Mouse (Mus musculus): ENCODE results near the gene Nos1ap. TPM values are rescaled to one million over a fixed set of nuclear protein-coding genes. Genes with fewer than 3 reads are reported as not detected.

Nos1ap gene
- polyA plus RNA-seq, 1 experiment: 50.1 TPM

DNA sequence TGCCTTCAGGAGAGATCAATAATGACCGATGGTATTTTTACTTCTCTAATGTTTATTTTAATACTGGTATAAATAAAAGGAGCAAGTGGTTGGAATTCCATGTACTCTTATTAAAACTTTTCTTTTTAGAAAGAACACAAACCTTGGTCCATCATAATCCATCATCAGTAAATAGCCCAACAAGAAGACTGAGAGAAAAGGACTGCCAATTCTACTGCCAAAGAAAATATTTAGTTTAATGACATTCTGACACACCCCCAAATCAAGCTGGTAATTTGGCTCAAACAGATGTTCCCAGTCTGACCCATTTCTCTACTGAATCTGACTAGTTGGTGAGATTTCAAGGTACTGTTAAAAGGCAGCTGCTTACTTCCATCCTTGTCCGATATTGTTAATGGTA, 161.5 kb downstream of the Nos1ap start:
- H3K27me3 ChIP-seq (ENCODE audit: control insufficient read depth, insufficient read depth, low read length): no peaks in the 10 kb centered on the region
- no peak for DNase-seq
- no peak overlapping the region for H3K27ac ChIP-seq (ENCODE audit: insufficient read depth, low read length)
- WGBS: 96% methylated on average over 2 of the region's 2 CpGs
- H3K4me3 ChIP-seq (replicated peaks; ENCODE audit: insufficient read depth, low read depth, low read length): no peak overlapping the region
- TF ChIP-seq POLR2A (IDR thresholded peaks at IDR 0.05; ENCODE audit: borderline replicate concordance, insufficient read depth, low read length) (no peak), CTCF (IDR thresholded peaks at IDR 0.05; ENCODE audit: borderline replicate concordance, insufficient read depth, low read depth, low read length) (no peak)
- peaks cover 10% of the 10 kb centered on the region for H3K4me1 ChIP-seq (ENCODE audit: control insufficient read depth, insufficient read depth, low read length)

DNA sequence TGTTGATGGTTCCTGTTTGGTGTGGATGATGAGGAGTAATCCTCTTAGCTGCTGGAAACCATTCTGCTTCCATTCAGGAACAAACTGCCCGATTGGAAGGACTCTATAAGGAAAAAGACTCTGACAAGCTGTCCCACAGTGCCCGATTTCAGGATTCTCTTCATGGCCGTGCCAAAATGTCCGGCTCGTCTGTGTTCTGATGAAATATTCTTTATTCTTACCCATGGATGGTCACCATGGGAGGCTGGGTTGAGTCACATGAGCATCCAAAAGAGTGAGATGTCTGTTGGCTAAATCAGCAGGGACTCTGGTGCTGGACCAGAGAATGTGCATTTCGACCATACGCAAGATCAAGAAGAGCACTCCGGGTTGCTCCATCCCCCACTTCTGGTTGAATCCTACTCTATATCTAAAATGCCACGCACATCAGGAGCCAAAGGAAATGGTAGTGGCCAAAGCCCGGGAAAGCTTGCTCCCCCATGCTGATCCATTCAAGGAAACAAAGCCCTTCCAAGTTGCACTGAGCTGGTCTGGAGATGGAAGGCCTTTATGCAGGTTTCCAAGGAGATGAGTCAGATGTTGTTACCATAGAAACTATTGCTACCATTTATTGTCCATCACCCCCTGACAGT, 165.3 kb downstream of the Nos1ap start:
- H3K4me3 ChIP-seq (replicated peaks; ENCODE audit: insufficient read depth, low read depth, low read length): no peak overlapping the region
- TF ChIP-seq POLR2A (IDR thresholded peaks at IDR 0.05; ENCODE audit: borderline replicate concordance, insufficient read depth, low read length) (no peak), CTCF (IDR thresholded peaks at IDR 0.05; ENCODE audit: borderline replicate concordance, insufficient read depth, low read depth, low read length) (no peak)
- H3K27me3 ChIP-seq (ENCODE audit: control insufficient read depth, insufficient read depth, low read length): no peaks in the 10 kb centered on the region
- DNase-seq: peak in 1 of 2 experiments; percentile 52
- WGBS: 10% methylated on average over 10 of the region's 10 CpGs
- H3K27ac ChIP-seq (ENCODE audit: insufficient read depth, low read length): no peak overlapping the region
- peaks cover 5% of the 10 kb centered on the region; the same call in 1 of the 2 replicates for H3K4me1 ChIP-seq (ENCODE audit: control insufficient read depth, insufficient read depth, low read length)

DNA sequence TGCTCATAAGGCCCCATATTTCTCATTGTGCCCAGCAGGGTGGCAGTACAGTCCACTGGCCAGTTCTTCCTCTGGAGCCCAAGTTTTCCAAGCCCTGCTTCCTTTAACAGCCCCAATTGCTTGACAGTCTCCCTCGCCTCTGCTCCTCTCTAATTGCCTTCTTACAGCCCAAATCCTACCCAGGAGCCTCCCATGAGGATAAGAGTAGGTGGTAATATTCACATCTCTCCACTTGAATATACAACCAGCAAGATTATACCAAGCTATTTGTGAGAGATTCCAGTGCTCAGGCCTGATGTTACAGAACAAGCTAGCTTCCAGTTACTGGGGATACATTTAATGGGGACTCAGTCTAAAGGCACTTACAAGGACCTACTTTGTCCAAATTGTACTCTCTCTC, 166.6 kb downstream of the Nos1ap start:
- 100% methylated on average over 1 of the region's 1 CpGs for WGBS
- no peak for TF ChIP-seq POLR2A (IDR thresholded peaks at IDR 0.05; ENCODE audit: borderline replicate concordance, insufficient read depth, low read length)
- TF ChIP-seq CTCF (IDR thresholded peaks at IDR 0.05; ENCODE audit: borderline replicate concordance, insufficient read depth, low read depth, low read length): no peak
- Histone ChIP-seq H3K4me3 (replicated peaks; ENCODE audit: insufficient read depth, low read depth, low read length) (no peak overlapping the region), H3K27ac (ENCODE audit: insufficient read depth, low read length) (no peak overlapping the region), H3K27me3 (ENCODE audit: control insufficient read depth, insufficient read depth, low read length) (no peaks in the 10 kb centered on the region), H3K4me1 (ENCODE audit: control insufficient read depth, insufficient read depth, low read length) (peaks cover 7% of the 10 kb centered on the region; the same call in 1 of the 2 replicates)
- DNase-seq: no peak

DNA sequence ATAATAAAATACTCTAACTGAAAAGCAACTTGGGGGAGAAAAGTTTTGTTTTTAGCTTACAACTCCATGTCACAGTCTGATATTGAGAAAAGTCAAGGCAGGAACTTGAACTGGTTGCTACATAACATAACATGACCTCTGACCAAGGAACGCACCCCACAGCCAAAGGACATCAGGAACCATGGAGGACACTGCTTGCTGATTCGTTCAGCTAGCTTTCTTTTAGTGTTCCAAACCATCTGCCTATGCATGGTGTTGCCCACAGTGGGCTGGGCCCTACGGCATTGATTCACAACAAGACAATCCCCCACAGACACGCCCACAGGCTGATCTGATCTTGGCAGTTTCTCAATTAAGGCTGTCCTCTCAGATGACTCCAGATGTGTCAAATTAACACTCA, 167.5 kb downstream of the Nos1ap start:
- Histone ChIP-seq H3K27me3 (ENCODE audit: control insufficient read depth, insufficient read depth, low read length) (no peaks in the 10 kb centered on the region), H3K27ac (ENCODE audit: insufficient read depth, low read length) (no peak overlapping the region), H3K4me1 (ENCODE audit: control insufficient read depth, insufficient read depth, low read length) (peaks cover 7% of the 10 kb centered on the region; the same call in 1 of the 2 replicates), H3K4me3 (replicated peaks; ENCODE audit: insufficient read depth, low read depth, low read length) (no peak overlapping the region)
- TF ChIP-seq POLR2A (IDR thresholded peaks at IDR 0.05; ENCODE audit: borderline replicate concordance, insufficient read depth, low read length) (no peak), CTCF (IDR thresholded peaks at IDR 0.05; ENCODE audit: borderline replicate concordance, insufficient read depth, low read depth, low read length) (no peak)
- 71% methylated on average over 4 of the region's 4 CpGs for WGBS
- DNase-seq: no peak

DNA sequence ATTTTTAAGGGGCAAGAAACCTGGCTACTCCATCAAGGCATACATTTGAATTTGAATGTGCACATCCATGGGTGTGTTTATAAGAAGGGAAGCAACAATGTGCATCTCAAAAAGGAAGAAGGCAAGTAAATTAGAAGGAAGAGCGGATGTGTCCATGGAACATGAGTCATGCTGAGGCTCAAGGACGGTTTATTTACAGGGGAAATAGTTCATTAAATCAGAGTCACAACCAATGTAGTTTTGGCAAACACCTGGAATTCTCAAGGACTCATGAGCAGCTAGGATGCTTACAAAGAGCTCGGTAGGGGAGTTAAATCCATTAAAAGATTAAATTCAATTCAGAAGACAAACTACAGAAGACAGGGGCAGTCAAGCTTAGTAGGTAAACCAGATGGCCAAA, 169.7 kb downstream of the Nos1ap start:
- Histone ChIP-seq H3K27me3 (ENCODE audit: control insufficient read depth, insufficient read depth, low read length) (no peaks in the 10 kb centered on the region), H3K4me3 (replicated peaks; ENCODE audit: insufficient read depth, low read depth, low read length) (no peak overlapping the region), H3K4me1 (ENCODE audit: control insufficient read depth, insufficient read depth, low read length) (peaks cover 7% of the 10 kb centered on the region; the same call in 1 of the 2 replicates), H3K27ac (ENCODE audit: insufficient read depth, low read length) (no peak overlapping the region)
- WGBS: 72% methylated on average over 3 of the region's 3 CpGs
- no peak for TF ChIP-seq POLR2A (IDR thresholded peaks at IDR 0.05; ENCODE audit: borderline replicate concordance, insufficient read depth, low read length)
- no peak for TF ChIP-seq CTCF (IDR thresholded peaks at IDR 0.05; ENCODE audit: borderline replicate concordance, insufficient read depth, low read depth, low read length)
- no peak for DNase-seq

DNA sequence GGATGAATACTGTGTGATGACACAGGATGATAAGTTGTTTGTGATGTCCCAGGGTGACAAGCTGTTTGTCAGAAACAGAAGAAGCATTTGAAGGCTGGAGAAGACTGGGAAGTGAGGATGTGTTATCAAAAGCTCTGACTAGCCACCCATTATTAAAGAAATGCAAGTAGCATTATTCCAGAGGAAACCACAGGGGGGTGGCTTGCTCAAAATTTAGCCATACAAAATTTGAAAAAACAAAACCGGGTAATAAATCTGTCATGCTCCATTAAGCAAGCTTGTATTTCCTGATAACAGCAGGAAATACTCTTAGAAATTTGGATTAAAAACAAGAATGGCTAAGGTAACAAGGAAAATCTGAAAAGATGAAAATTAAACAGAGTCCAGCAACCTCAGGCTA, 171.5 kb downstream of the Nos1ap start:
- no peak overlapping the region for H3K27ac ChIP-seq (ENCODE audit: insufficient read depth, low read length)
- H3K27me3 ChIP-seq (ENCODE audit: control insufficient read depth, insufficient read depth, low read length): no peaks in the 10 kb centered on the region
- peaks cover 3% of the 10 kb centered on the region; the same call in 1 of the 2 replicates for H3K4me1 ChIP-seq (ENCODE audit: control insufficient read depth, insufficient read depth, low read length)
- no peak for DNase-seq
- 7% methylated on average over 1 of the region's 1 CpGs for WGBS
- TF ChIP-seq CTCF (IDR thresholded peaks at IDR 0.05; ENCODE audit: borderline replicate concordance, insufficient read depth, low read depth, low read length) (no peak), POLR2A (IDR thresholded peaks at IDR 0.05; ENCODE audit: borderline replicate concordance, insufficient read depth, low read length) (no peak)
- no peak overlapping the region for H3K4me3 ChIP-seq (replicated peaks; ENCODE audit: insufficient read depth, low read depth, low read length)

DNA sequence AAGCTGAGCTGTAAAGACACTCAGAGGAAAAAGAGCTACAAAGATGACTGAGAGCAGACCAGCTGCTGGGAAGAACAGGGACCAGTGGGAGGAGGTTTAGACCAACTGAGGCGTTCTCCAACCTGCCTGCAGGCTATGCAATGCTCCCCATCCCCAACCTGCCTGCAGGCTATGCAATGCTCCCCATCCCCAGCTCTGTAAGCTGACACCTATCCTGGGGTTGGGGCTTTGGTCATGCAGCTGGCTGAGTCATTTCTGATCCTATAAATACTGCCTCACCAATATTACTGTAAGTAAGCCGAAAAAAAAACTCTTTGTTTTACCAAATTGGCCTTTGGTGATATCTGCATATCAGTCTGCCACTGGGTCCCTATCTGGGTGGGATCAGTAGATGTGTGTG, 172.7 kb downstream of the Nos1ap start:
- H3K4me3 ChIP-seq (replicated peaks; ENCODE audit: insufficient read depth, low read depth, low read length): no peak overlapping the region
- H3K27me3 ChIP-seq (ENCODE audit: control insufficient read depth, insufficient read depth, low read length): no peaks in the 10 kb centered on the region
- no peak overlapping the region for H3K27ac ChIP-seq (ENCODE audit: insufficient read depth, low read length)
- DNase-seq: no peak
- 89% methylated on average over 2 of the region's 2 CpGs for WGBS
- peaks cover 3% of the 10 kb centered on the region; the same call in 1 of the 2 replicates for H3K4me1 ChIP-seq (ENCODE audit: control insufficient read depth, insufficient read depth, low read length)
- TF ChIP-seq CTCF (IDR thresholded peaks at IDR 0.05; ENCODE audit: borderline replicate concordance, insufficient read depth, low read depth, low read length) (no peak), POLR2A (IDR thresholded peaks at IDR 0.05; ENCODE audit: borderline replicate concordance, insufficient read depth, low read length) (no peak)

DNA sequence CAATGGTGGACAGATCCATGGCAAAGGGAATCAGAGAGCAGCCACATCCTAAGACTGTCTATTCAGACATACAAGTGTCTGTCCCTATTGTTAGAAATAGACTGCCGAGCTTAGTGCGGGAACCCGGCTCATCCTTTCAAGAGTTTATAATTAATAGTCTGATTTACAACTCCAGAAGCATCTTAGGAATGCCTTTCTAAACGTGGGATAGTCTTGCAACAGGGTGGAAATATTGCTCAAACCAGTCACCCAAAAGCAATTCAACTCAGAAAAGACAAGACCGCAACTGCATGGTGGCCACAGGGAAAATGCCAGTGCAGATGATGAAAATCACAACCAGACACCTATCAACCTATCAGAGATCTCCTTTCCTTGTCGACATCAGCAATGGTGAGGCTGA, 173.5 kb downstream of the Nos1ap start:
- TF ChIP-seq POLR2A (IDR thresholded peaks at IDR 0.05; ENCODE audit: borderline replicate concordance, insufficient read depth, low read length) (no peak), CTCF (IDR thresholded peaks at IDR 0.05; ENCODE audit: borderline replicate concordance, insufficient read depth, low read depth, low read length) (no peak)
- DNase-seq: no peak
- H3K27ac ChIP-seq (ENCODE audit: insufficient read depth, low read length): no peak overlapping the region
- no peaks in the 10 kb centered on the region for H3K27me3 ChIP-seq (ENCODE audit: control insufficient read depth, insufficient read depth, low read length)
- H3K4me3 ChIP-seq (replicated peaks; ENCODE audit: insufficient read depth, low read depth, low read length): no peak overlapping the region
- peaks cover 3% of the 10 kb centered on the region; the same call in 1 of the 2 replicates for H3K4me1 ChIP-seq (ENCODE audit: control insufficient read depth, insufficient read depth, low read length)
- 71% methylated on average over 6 of the region's 6 CpGs for WGBS

Measured in cerebellum, adult 2 months (tissue).